Mouse (Mus musculus) bone marrow macrophage, adult 2 months (primary cell): ENCODE measurements at regions not wholly inside any gene's neighbourhood (a gene's known extent, or its start where the extent isn't known, plus 50 kb on each side); places are given as distances from the start of the nearest gene placed in this dataset.

Source experiments
- CTCF ChIP-seq: IDR thresholded peaks from 2 replicates; pipeline ENCODE4 v1.5.1; 2012; ENCODE audit warnings: low read depth, mild to moderate bottlenecking, low read length, moderate library complexity
- POLR2A ChIP-seq: IDR thresholded peaks from 2 replicates; pipeline ENCODE4 v1.6.1; 2012; ENCODE audit warnings: mild to moderate bottlenecking, low read depth, low read length, borderline replicate concordance

DNA sequence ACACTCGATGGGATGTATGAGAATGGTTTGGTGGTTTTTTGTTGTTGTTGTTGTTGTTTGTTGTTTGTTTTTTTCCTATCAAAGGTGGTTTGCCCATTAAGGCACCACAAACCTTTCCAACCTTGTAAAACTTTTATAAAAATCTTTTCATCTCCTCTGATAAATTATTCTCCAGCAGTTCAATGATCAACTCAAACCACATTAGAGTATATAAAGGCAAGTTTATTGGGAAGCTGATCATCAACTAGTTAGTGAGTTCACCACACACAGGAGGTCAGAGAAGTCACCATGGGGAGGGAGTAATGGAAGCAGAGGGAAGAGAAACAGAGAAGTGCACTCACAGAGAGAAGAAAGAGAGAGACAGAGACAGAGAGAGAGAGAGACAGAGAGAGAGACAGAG, 132.5 kb upstream of the Thpo start:
- TF ChIP-seq CTCF (no peak), POLR2A (no peak)
